Mouse (Mus musculus): Measurements from ENCODE around the gene Usp32.

- TF ChIP-seq CTCF (IDR thresholded peaks at IDR 0.05; ENCODE audit: borderline replicate concordance, insufficient read depth, low read depth, low read length): no peak
- no peak for TF ChIP-seq POLR2A (IDR thresholded peaks at IDR 0.05; ENCODE audit: borderline replicate concordance, insufficient read depth, low read length)
These were observed 195.1 kb downstream of the Usp32 start for GRCm38 (mm10) chr11:84944639-84945435.
